Mouse (Mus musculus) embryonic facial prominence, embryonic 14.5 days (tissue): ENCODE measurements around the gene Hspa12b. TPM values are rescaled to one million over a fixed set of nuclear protein-coding genes. Genes with fewer than 3 reads are reported as not detected.

Experiments
- ATAC-seq: fragments of 200-750 bp; cut with Nextera tagmentation; 2 replicates; pipeline ENCODE4 v1.8.0; 2017; ENCODE audit warnings: low read depth, moderate number of reproducible peaks, moderate TSS enrichment
- DNase-seq: peaks from one replicate; pipeline ENCODE4 v3.0.0-alpha.2; 2015; ENCODE audit warnings: low spot score
- H3K27ac ChIP-seq: fragments of 300-500 bp; sonication (generic); replicated peaks from 2 replicates; pipeline ENCODE4 v1.5.1; 2014; ENCODE audit warnings: low read depth, mild to moderate bottlenecking, low read length, moderate library complexity
- H3K27me3 ChIP-seq: fragments of 300-500 bp; sonication (generic); replicated peaks from 2 replicates; pipeline ENCODE4 v1.6.1; 2014; ENCODE audit warnings: low read length; ENCODE audit not compliant: control insufficient read depth, insufficient read depth
- H3K36me3 ChIP-seq: fragments of 300-500 bp; sonication (generic); 2 replicates; pipeline ENCODE4 v1.6.1; 2014; ENCODE audit warnings: low read length, mixed read lengths; ENCODE audit not compliant: control insufficient read depth, insufficient read depth
- H3K4me1 ChIP-seq: fragments of 300-500 bp; sonication (generic); 2 replicates; pipeline ENCODE4 v1.6.1; 2014; ENCODE audit warnings: antibody characterized with exemption, low read length; ENCODE audit not compliant: control insufficient read depth, insufficient read depth
- H3K4me2 ChIP-seq: fragments of 300-500 bp; sonication (generic); 2 replicates; pipeline ENCODE4 v1.6.1; 2014; ENCODE audit warnings: low read depth, mild to moderate bottlenecking, low read length, moderate library complexity, mixed read lengths
- H3K4me3 ChIP-seq: fragments of 300-500 bp; sonication (generic); 2 replicates; pipeline ENCODE4 v1.5.1; 2014; ENCODE audit warnings: low read depth, mild to moderate bottlenecking, low read length
- H3K9ac ChIP-seq: fragments of 300-500 bp; sonication (generic); 2 replicates; pipeline ENCODE4 v1.6.1; 2014; ENCODE audit warnings: low read depth, mild to moderate bottlenecking, low read length, moderate library complexity, mixed read lengths
- H3K9me3 ChIP-seq: fragments of 300-500 bp; sonication (generic); 2 replicates; pipeline ENCODE4 v1.6.1; 2016; ENCODE audit warnings: low read length; ENCODE audit not compliant: control insufficient read depth
- WGBS: fragments of 180-500 bp; shearing (Covaris S2); extraction: QIAGEN DNeasy Blood & Tissue Kit; methylation state at CpG from one replicate; pipeline ENCODE4 v1.1.7; 2014; 5-methylcytosine and 5-hydroxymethylcytosine counted together
- polyA plus RNA-seq: library from polyadenylated mRNA; unstranded; fragments of >200 nt; fragmentation: Nextera tagmentation; extraction: Ambion mirVana; gene quantifications from 2 replicates; pipeline ENCODE4 v1.2.1, GENCODE M21; 2014

The Hspa12b gene
- polyA plus RNA-seq, 1 experiment from 2014 or later, result 9.2 TPM

- Histone ChIP-seq H3K36me3 (peaks cover 63% of the 10 kb centered on the region), H3K4me2 (no peak overlapping the region), H3K9ac (no peak overlapping the region), H3K4me1 (no peaks in the 10 kb centered on the region), H3K27ac (no peak overlapping the region), H3K27me3 (no peaks in the 10 kb centered on the region), H3K9me3 (no peaks in the 10 kb centered on the region), H3K4me3 (no peak overlapping the region)
- WGBS, result 91% methylated on average over 8 of the region's 8 CpGs
- ATAC-seq (no peak), DNase-seq (no peak)
Observed at GRCm38 (mm10) chr2:131148353-131149253, 21.5 kb downstream of the Hspa12b start.

- Histone ChIP-seq H3K27me3 (no peaks in the 10 kb centered on the region), H3K36me3 (peaks cover 57% of the 10 kb centered on the region), H3K27ac (no peak overlapping the region), H3K9me3 (no peaks in the 10 kb centered on the region), H3K4me3 (no peak overlapping the region), H3K9ac (no peak overlapping the region), H3K4me2 (no peak overlapping the region), H3K4me1 (no peaks in the 10 kb centered on the region)
- ATAC-seq (no peak), DNase-seq (no peak)
- 94% methylated on average over 3 of the region's 3 CpGs for WGBS
Observed at GRCm38 (mm10) chr2:131149254-131149578, 22.1 kb downstream of the Hspa12b start.

- Histone ChIP-seq H3K36me3 (peaks cover 44% of the 10 kb centered on the region), H3K4me3 (no peak overlapping the region), H3K4me2 (no peak overlapping the region), H3K4me1 (no peaks in the 10 kb centered on the region), H3K9me3 (no peaks in the 10 kb centered on the region), H3K27ac (no peak overlapping the region), H3K27me3 (no peaks in the 10 kb centered on the region), H3K9ac (no peak overlapping the region)
- no peak for DNase-seq
- WGBS, result 94% methylated on average over 7 of the region's 7 CpGs
- no peak for ATAC-seq
Observed at GRCm38 (mm10) chr2:131152166-131152730, 25.2 kb downstream of the Hspa12b start.

GRCm38 (mm10) chr2:131154036-131154435 is 27.0 kb downstream of the Hspa12b start:
- WGBS, result 92% methylated on average over 4 of the region's 4 CpGs
- Histone ChIP-seq H3K36me3 (peaks cover 30% of the 10 kb centered on the region), H3K27me3 (no peaks in the 10 kb centered on the region), H3K27ac (no peak overlapping the region), H3K9ac (no peak overlapping the region), H3K9me3 (no peaks in the 10 kb centered on the region), H3K4me1 (peaks cover 7% of the 10 kb centered on the region; the same call in 1 of the 2 replicates), H3K4me3 (no peak overlapping the region), H3K4me2 (no peak overlapping the region)
- DNase-seq, result no peak
- ATAC-seq, result no peak

- 94% methylated on average over 7 of the region's 7 CpGs for WGBS
- no peak for ATAC-seq
- no peak overlapping the region for H3K9ac ChIP-seq
Observed at GRCm38 (mm10) chr2:131156987-131157386, 29.9 kb downstream of the Hspa12b start.

GRCm38 (mm10) chr2:131159491-131159910 is 32.4 kb downstream of the Hspa12b start:
- peak overlapping the region; percentile 66 for H3K9ac ChIP-seq
- H3K4me2 ChIP-seq, result peak overlapping the region; percentile 94
- H3K27ac ChIP-seq, result peak overlapping the region; percentile 40
- H3K4me1 ChIP-seq, result peaks cover 16% of the 10 kb centered on the region
- ATAC-seq, result peak; percentile 28
- peaks cover 15% of the 10 kb centered on the region; the same call in 1 of the 2 replicates for H3K36me3 ChIP-seq
- no peaks in the 10 kb centered on the region for H3K9me3 ChIP-seq
- H3K27me3 ChIP-seq, result no peaks in the 10 kb centered on the region
- WGBS, result 0% methylated on average over 14 of the region's 18 CpGs
- H3K4me3 ChIP-seq, result peak overlapping the region; percentile 53
- DNase-seq, result peak; percentile 45

More at GRCm38 (mm10) chr2:131156987-131157386, 29.9 kb downstream of the Hspa12b start:
- no peak overlapping the region for H3K4me2 ChIP-seq
- H3K27ac ChIP-seq, result no peak overlapping the region
- H3K36me3 ChIP-seq, result peaks cover 22% of the 10 kb centered on the region
- DNase-seq, result no peak
- H3K4me3 ChIP-seq, result no peak overlapping the region
- no peaks in the 10 kb centered on the region for H3K27me3 ChIP-seq
- H3K9me3 ChIP-seq, result no peaks in the 10 kb centered on the region
- peaks cover 13% of the 10 kb centered on the region for H3K4me1 ChIP-seq

GRCm38 (mm10) chr2:131159938-131160581 is 33.0 kb downstream of the Hspa12b start, which contains the start of gene 1700037H04Rik:
Gene 1700037H04Rik, minus strand, starts transcription at chr2:131160081.
- Histone ChIP-seq H3K9ac (peak within 1 kb of the TSS; percentile 79), H3K4me1 (peaks cover 16% of the 10 kb centered on the region), H3K4me2 (peak within 1 kb of the TSS; percentile 94), H3K36me3 (peaks cover 11% of the 10 kb centered on the region; the same call in 1 of the 2 replicates), H3K4me3 (peak within 1 kb of the TSS; percentile 53), H3K27me3 (no peaks in the 10 kb centered on the region), H3K9me3 (no peaks in the 10 kb centered on the region), H3K27ac (peak within 1 kb of the TSS; percentile 90)
- ATAC-seq (peak; percentile 96), DNase-seq (peak; percentile 100)
- WGBS, result under 1% methylated on average over 40 of the region's 54 CpGs

- Histone ChIP-seq H3K27me3 (no peaks in the 10 kb centered on the region), H3K9ac (peak overlapping the region; percentile 79), H3K9me3 (no peaks in the 10 kb centered on the region), H3K4me1 (peaks cover 16% of the 10 kb centered on the region), H3K36me3 (peaks cover 5% of the 10 kb centered on the region; the same call in 1 of the 2 replicates), H3K4me3 (peak overlapping the region; percentile 53), H3K27ac (peak overlapping the region; percentile 90), H3K4me2 (peak overlapping the region; percentile 89)
- DNase-seq, result peak; percentile 81
- peak; percentile 12 for ATAC-seq
- under 1% methylated on average over 17 of the region's 17 CpGs for WGBS
Observed at GRCm38 (mm10) chr2:131160671-131161111, 33.6 kb downstream of the Hspa12b start.
